Mouse (Mus musculus) midbrain, embryonic 12.5 days (tissue): ENCODE data around the gene Terf2. TPM values are rescaled to one million over a fixed set of nuclear protein-coding genes. Genes with fewer than 3 reads are reported as not detected.

Source experiments
- ATAC-seq: fragments of 200-750 bp; cut with Nextera tagmentation; 2 replicates; pipeline ENCODE4 v1.8.0; 2017; ENCODE audit warnings: low read depth, moderate TSS enrichment, moderate library complexity; ENCODE audit not compliant: low FRiP score
- H3K27ac ChIP-seq: fragments of 300-500 bp; sonication (generic); replicated peaks from 2 replicates; pipeline ENCODE4 v1.5.1; 2016; ENCODE audit warnings: mild to moderate bottlenecking
- H3K27me3 ChIP-seq: fragments of 300-500 bp; sonication (generic); 2 replicates; pipeline ENCODE4 v1.6.1; 2016; ENCODE audit warnings: mild to moderate bottlenecking
- H3K36me3 ChIP-seq: fragments of 300-500 bp; sonication (generic); 2 replicates; pipeline ENCODE4 v1.6.1; 2016
- H3K4me1 ChIP-seq: fragments of 300-500 bp; sonication (generic); 2 replicates; pipeline ENCODE4 v1.6.1; 2016
- H3K4me2 ChIP-seq: fragments of 300-500 bp; sonication (generic); replicated peaks from 2 replicates; pipeline ENCODE4 v1.6.1; 2016; ENCODE audit warnings: mild to moderate bottlenecking, moderate library complexity
- H3K4me3 ChIP-seq: fragments of 300-500 bp; sonication (generic); 2 replicates; pipeline ENCODE4 v1.5.1; 2016; ENCODE audit warnings: mild to moderate bottlenecking
- H3K9ac ChIP-seq: fragments of 300-500 bp; sonication (generic); replicated peaks from 2 replicates; pipeline ENCODE4 v1.6.1; 2016; ENCODE audit warnings: mild to moderate bottlenecking, moderate library complexity
- H3K9me3 ChIP-seq: fragments of 300-500 bp; sonication (generic); 2 replicates; pipeline ENCODE4 v1.6.1; 2016; ENCODE audit warnings: mild to moderate bottlenecking
- WGBS: fragments of 180-500 bp; shearing (Covaris S2); methylation state at CpG from one replicate; pipeline ENCODE4 v1.1.7; 2016; 5-methylcytosine and 5-hydroxymethylcytosine counted together
- polyA plus RNA-seq: library from polyadenylated mRNA; unstranded; fragments of >200 nt; fragmentation: Nextera tagmentation; extraction: Ambion mirVana; gene quantifications from 2 replicates; pipeline ENCODE4 v1.2.1, GENCODE M21; 2016

Gene Terf2
- polyA plus RNA-seq, 1 experiment from 2014 or later = 22.5 TPM

DNA sequence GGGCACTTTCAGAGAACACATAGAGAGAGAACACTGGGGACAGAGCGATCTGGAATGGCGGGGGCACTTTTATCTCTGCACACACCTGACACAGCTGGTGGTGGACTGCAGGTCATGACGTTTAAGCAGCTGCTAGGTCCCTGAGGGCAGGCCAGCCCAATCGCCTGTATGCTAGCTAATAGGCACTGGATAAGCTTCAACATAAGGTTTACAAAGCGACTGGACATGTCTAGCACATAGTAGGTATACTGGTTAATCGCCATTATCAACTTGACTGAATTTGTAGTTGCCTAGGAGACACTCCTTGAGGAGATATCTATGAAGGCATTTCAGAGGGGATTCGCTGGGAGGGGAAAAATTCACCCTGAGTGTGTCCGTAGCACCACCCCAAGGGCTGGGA, 28.0 kb upstream of the Terf2 start:
- no peak overlapping the region for H3K27ac ChIP-seq
- H3K9ac ChIP-seq = no peak overlapping the region
- H3K36me3 ChIP-seq = no peaks in the 10 kb centered on the region
- peaks cover 21% of the 10 kb centered on the region for H3K4me1 ChIP-seq
- WGBS = 68% methylated on average over 8 of the region's 8 CpGs
- no peaks in the 10 kb centered on the region for H3K9me3 ChIP-seq
- H3K4me3 ChIP-seq = no peak overlapping the region
- no peak for ATAC-seq
- no peak overlapping the region for H3K4me2 ChIP-seq
- H3K27me3 ChIP-seq = no peaks in the 10 kb centered on the region

DNA sequence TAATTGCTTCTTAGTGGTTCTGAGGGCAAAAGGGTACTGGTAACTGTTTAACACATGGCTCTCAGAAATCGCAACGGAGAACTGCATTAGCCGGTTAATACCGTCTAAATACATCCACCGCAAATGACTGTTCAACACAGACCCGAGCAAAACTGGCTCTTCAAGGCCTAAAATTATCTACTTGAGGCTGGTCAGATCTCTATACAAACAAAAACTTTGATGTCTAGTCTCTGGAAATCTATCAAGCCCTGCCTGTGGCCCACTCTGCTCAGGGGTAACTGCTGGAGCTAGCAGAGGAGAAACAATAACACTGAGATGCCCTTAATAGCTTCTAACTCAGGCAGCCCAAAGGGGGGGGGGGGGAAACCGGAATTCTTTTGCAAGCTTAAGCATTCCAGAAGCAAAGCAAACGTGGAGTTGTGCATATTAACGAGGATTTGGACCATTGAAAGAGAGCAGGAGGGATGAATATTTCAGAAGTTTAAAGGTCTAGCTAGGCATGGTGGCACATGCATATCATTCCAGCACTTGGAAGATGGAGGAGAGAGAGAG, 26.8 kb upstream of the Terf2 start:
- WGBS = 20% methylated on average over 9 of the region's 9 CpGs
- peak overlapping the region; percentile 60 for H3K27ac ChIP-seq
- H3K4me3 ChIP-seq = no peak overlapping the region
- H3K9me3 ChIP-seq = no peaks in the 10 kb centered on the region
- ATAC-seq = 0 out of 2 replicates have a peak, but pooled peaks have one; percentile 30
- peaks cover 20% of the 10 kb centered on the region for H3K4me1 ChIP-seq
- H3K36me3 ChIP-seq = no peaks in the 10 kb centered on the region
- H3K4me2 ChIP-seq = peak overlapping the region; percentile 21; the same call in 1 of the 2 replicates
- 0 out of 2 replicates have a peak overlapping the region, but pooled peaks have one; percentile 31 for H3K9ac ChIP-seq
- H3K27me3 ChIP-seq = no peaks in the 10 kb centered on the region

DNA sequence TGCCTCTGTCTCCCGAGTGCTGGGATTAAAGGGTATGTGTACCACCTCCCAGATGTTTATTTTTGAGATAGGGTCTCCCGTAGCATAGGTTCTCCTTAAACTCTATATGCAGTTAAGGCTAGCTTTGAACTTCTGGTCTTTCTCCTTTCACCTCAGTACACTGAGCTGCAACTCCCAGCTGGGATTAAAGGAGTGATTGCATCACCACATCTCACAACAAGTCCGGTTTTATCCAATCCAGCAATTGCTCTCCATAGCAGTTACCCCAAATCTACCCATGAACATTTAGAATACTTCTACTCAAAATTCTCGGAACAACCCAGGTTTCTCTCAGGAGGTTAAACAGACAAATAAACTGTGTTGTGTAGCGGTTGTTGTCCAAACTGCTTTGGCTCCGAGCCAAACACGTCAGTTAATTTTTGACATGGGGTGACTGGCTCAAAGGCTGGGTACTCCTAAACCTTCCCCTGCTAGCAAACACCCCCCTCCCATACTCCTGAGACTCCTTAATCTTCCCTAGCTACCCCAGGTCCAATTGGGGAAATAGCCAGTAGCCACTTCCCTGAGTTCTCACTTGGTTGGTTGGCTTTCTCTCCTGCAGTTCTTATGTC, 25.4 kb upstream of the Terf2 start:
- no peak overlapping the region for H3K4me3 ChIP-seq
- H3K27me3 ChIP-seq = no peaks in the 10 kb centered on the region
- H3K27ac ChIP-seq = no peak overlapping the region
- no peaks in the 10 kb centered on the region for H3K36me3 ChIP-seq
- WGBS = 93% methylated on average over 7 of the region's 7 CpGs
- H3K9me3 ChIP-seq = no peaks in the 10 kb centered on the region
- peaks cover 20% of the 10 kb centered on the region for H3K4me1 ChIP-seq
- no peak overlapping the region for H3K4me2 ChIP-seq
- no peak overlapping the region for H3K9ac ChIP-seq
- no peak for ATAC-seq

DNA sequence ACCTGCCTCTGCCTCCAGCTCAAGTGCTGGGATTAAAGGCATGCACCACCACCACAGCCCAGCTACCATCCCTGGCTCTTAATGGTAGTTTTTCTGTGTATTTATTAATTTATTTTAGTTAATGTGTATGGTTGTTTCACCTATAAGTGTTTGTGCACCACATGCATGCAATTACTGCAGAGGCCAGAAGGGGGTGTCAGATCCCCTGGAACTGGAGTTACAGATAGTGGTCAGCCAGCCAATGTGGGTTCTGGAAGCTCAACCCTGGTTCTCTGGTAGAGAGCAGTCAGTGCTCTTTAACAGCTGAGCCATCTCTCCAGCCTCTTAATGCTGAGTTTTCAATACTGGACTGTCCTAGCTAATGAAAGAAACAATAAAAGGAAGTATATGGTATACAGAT, 24.5 kb upstream of the Terf2 start:
- H3K4me2 ChIP-seq = no peak overlapping the region
- no peaks in the 10 kb centered on the region for H3K36me3 ChIP-seq
- no peak for ATAC-seq
- H3K4me3 ChIP-seq = no peak overlapping the region
- no peaks in the 10 kb centered on the region for H3K27me3 ChIP-seq
- H3K27ac ChIP-seq = no peak overlapping the region
- no peaks in the 10 kb centered on the region for H3K9me3 ChIP-seq
- H3K9ac ChIP-seq = no peak overlapping the region
- peaks cover 20% of the 10 kb centered on the region for H3K4me1 ChIP-seq

DNA sequence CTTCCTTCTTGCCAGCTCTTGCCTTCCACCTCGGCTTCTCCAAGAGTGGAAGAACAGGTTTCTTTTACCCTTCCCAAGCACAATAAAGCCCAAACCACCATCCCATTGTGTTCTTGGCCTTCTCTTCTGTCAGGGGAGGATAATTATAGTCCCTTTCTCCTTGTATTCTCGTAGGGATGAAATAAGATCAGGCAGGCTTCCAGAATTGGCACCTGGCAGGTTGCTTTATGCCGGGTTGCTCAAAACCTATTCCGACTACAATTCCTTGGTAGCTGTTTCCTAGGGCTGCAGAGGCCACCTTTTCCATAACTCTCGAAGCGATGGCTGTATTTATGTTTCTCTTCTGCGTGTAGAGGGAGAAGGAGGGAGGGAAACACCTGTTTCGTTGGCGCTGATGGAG, 23.1 kb upstream of the Terf2 start:
- ATAC-seq = no peak
- Histone ChIP-seq H3K27me3 (no peaks in the 10 kb centered on the region), H3K4me2 (no peak overlapping the region), H3K36me3 (no peaks in the 10 kb centered on the region), H3K9me3 (no peaks in the 10 kb centered on the region), H3K9ac (no peak overlapping the region), H3K4me3 (no peak overlapping the region), H3K4me1 (peaks cover 20% of the 10 kb centered on the region), H3K27ac (no peak overlapping the region)
- WGBS = 75% methylated on average over 9 of the region's 9 CpGs

DNA sequence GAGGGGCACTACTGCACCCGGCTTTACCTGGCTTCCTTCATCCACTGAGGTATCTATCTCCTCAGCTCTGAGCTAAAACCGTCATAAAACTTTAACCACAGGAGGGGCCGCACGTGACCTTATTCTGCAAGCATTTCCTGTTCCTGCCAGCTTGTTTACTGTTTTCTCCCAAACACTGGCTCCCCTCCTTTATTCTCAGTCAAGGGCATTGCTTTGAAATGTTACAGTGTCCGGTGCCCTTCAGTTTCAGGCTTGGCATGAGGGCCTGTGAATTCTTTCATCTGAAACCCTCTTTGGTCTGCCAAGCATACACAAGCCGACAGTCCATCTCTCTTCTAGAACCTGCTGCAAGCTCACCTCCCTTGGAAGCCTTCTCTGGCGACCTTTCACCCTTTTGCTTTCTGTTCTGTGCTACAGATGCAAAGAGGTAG, 22.5 kb upstream of the Terf2 start:
- ATAC-seq = no peak
- 63% methylated on average over 7 of the region's 7 CpGs for WGBS
- no peak overlapping the region for H3K9ac ChIP-seq
- H3K4me1 ChIP-seq = peaks cover 15% of the 10 kb centered on the region
- H3K9me3 ChIP-seq = no peaks in the 10 kb centered on the region
- no peaks in the 10 kb centered on the region for H3K27me3 ChIP-seq
- H3K4me3 ChIP-seq = no peak overlapping the region
- H3K27ac ChIP-seq = no peak overlapping the region
- no peaks in the 10 kb centered on the region for H3K36me3 ChIP-seq
- H3K4me2 ChIP-seq = no peak overlapping the region

DNA sequence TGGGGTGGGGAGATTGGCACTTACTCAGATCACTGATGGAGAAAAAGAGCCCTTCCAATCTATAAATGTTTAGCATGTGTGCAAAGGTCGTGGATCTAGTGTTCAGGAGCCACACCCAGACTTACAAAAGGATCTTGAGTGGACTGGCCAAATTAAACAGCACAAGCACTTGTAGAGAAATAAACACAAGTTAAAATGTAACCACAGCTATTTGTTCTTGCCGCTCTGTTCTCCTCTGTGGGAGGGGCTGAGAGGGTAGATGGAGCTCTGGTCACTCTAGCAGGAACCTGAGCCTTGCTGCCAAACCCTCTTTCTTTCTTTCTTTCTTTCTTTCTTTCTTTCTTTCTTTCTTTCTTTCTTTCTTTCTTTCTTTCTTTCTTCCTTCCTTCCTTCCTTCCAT, 20.7 kb upstream of the Terf2 start:
- no peak for ATAC-seq
- Histone ChIP-seq H3K4me1 (0 out of 2 replicates have a peak, but pooled peaks cover 2% of the 10 kb centered on the region), H3K9ac (no peak overlapping the region), H3K27ac (no peak overlapping the region), H3K9me3 (no peaks in the 10 kb centered on the region), H3K36me3 (no peaks in the 10 kb centered on the region), H3K27me3 (no peaks in the 10 kb centered on the region), H3K4me3 (no peak overlapping the region), H3K4me2 (no peak overlapping the region)
- WGBS = 40% methylated on average over 2 of the region's 2 CpGs

DNA sequence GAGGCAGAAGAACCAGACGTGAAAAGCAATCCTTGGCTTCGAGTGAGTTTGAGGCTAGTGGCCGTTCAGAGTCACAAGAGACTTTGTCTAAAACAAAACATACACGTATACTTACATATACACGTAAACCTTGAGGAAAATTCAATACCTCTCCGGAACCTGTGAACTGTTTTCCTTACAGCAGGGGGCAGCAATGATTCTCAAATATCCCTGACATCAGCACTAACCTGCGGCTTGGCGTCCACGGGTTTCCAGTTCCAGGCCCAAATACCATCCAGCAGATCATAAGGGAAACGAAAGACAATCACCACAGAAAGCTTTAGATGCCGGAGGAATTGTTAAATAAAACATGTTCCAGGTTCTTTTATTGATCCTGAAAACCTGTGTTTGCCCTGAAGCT, 19.7 kb upstream of the Terf2 start:
- H3K27me3 ChIP-seq = no peaks in the 10 kb centered on the region
- H3K9ac ChIP-seq = no peak overlapping the region
- ATAC-seq = no peak

DNA sequence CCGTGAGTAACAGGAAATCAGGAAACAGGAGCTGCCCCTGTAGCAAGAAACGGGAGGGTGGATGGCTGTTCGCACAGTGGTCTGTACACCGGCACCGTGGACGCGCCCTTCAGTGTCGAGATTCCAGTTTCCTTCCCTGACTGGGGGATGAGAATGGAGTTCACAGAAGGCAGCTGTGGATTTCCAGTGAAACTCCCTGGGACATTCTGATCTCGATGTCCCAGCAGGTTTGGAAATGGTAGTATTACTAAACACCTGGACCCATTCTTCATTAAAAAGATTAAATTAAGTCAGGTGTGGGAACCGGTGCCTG, 18.6 kb upstream of the Terf2 start:
- Histone ChIP-seq H3K9ac (no peak overlapping the region), H3K27ac (no peak overlapping the region), H3K27me3 (no peaks in the 10 kb centered on the region), H3K9me3 (no peaks in the 10 kb centered on the region), H3K36me3 (no peaks in the 10 kb centered on the region), H3K4me1 (0 out of 2 replicates have a peak, but pooled peaks cover 2% of the 10 kb centered on the region), H3K4me3 (no peak overlapping the region), H3K4me2 (no peak overlapping the region)
- 87% methylated on average over 10 of the region's 10 CpGs for WGBS
- ATAC-seq = no peak

More for the DNA sequence above, 19.7 kb upstream of the Terf2 start:
- Histone ChIP-seq H3K27ac (no peak overlapping the region), H3K4me1 (0 out of 2 replicates have a peak, but pooled peaks cover 2% of the 10 kb centered on the region), H3K4me2 (no peak overlapping the region), H3K36me3 (no peaks in the 10 kb centered on the region), H3K9me3 (no peaks in the 10 kb centered on the region), H3K4me3 (no peak overlapping the region)
- WGBS = 14% methylated on average over 11 of the region's 11 CpGs

DNA sequence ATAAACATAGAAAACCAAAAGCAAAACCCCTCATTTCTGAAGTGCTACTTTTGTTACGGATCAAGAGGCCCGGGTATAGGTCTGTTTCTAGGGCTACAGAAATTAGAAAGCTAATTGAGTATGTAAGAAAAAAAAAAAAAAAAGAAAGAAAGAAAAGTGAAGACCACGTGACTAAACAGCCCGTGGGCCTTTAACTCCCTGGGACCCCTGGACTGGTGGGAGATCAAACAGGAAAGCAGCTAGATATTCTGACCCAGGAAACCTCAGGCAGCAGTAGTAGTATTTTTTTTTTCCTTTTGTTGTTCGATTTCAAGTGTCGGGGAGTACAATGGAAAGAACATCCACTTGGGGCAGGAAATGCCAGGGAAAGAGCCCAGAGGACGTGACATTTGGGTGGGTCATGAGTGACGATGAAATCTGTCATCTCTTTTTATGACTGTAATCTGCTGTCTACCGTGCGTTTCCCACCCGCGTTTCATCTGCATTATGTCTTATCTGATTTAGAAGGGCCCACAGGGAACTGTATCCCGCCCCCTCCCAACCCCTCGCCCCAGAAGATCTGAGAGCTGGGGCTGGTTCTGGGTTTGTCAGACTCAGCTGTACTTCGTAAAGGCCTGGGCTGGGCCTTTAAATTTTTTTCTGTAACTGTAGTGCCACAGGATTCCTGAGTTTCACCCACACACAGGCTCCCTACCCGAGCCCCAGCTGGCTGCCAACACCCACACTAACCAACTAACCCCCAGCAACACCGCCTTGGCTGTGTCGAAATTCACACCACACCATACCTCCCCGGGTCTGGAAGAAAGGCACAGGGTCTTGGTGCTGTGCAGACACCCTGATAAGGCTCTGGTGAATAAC, 18.0 kb upstream of the Terf2 start:
- Histone ChIP-seq H3K4me2 (no peak overlapping the region), H3K9me3 (no peaks in the 10 kb centered on the region), H3K9ac (no peak overlapping the region), H3K4me3 (no peak overlapping the region), H3K27me3 (no peaks in the 10 kb centered on the region), H3K4me1 (0 out of 2 replicates have a peak, but pooled peaks cover 2% of the 10 kb centered on the region), H3K36me3 (no peaks in the 10 kb centered on the region), H3K27ac (no peak overlapping the region)
- ATAC-seq = no peak
- WGBS = 72% methylated on average over 19 of the region's 19 CpGs

DNA sequence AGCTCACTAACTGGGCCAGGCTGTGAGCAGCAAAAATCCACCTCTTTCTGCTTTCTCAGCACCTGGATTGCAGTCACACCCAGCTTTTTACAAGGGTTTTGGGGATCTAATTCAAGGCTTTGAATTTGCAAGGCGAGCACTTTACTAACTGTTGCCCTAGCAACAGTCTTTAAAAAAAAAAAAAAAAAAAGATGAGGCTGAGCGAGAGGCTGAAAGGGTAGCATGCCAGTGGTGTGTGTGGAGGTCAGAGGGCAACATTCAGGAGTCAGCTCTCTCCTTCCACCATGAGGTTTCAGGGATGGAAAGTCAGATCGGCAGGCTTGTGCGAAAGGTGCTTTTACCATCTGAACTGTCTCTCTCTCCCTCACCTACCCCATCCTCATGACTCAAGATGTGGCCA, 16.9 kb upstream of the Terf2 start:
- H3K9me3 ChIP-seq = no peaks in the 10 kb centered on the region
- no peak overlapping the region for H3K27ac ChIP-seq
- no peak overlapping the region for H3K4me3 ChIP-seq
- no peak overlapping the region for H3K9ac ChIP-seq
- WGBS = 37% methylated on average over 4 of the region's 4 CpGs
- H3K4me1 ChIP-seq = 0 out of 2 replicates have a peak, but pooled peaks cover 2% of the 10 kb centered on the region
- H3K36me3 ChIP-seq = no peaks in the 10 kb centered on the region
- no peaks in the 10 kb centered on the region for H3K27me3 ChIP-seq
- ATAC-seq = no peak
- no peak overlapping the region for H3K4me2 ChIP-seq

DNA sequence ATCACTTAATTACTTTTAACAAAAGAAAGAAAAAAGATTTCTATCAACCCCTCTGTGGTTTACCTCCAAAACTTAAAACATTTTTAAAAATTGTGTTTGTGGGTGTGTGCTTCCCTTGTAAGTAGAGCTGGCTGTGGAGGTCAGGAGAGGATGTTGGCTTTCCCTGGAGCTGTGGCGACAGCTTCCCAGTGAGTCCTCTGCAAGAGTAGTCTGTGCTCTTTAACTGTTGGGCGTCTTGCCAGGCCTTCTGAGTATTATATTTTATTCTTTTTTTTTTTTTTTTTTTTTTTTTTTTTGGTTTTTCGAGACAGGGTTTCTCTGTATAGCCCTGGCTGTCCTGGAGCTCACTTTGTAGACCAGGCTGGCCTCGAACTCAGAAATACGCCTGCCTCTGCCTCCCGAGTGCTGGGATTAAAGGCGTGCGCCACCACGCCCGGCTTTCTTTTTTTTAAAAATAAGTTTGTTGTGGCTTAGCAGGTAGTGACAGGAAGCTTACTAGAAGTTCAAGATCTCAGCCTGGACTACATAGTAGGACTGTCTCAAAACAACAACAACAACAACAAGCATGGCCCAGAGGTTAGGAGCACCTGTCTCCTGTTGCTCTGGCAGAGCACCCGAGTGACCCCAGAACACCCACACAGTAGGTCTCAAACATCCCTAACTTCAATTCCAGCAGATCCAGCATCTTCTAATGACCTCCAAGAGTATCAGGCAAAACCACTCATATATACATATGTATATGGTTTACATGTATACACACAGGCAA, 15.2 kb upstream of the Terf2 start:
- WGBS = 91% methylated on average over 10 of the region's 11 CpGs
- no peak for ATAC-seq

More for the DNA sequence above, 15.2 kb upstream of the Terf2 start:
- Histone ChIP-seq H3K36me3 (no peaks in the 10 kb centered on the region), H3K27ac (no peak overlapping the region), H3K4me1 (0 out of 2 replicates have a peak, but pooled peaks cover 2% of the 10 kb centered on the region), H3K4me3 (no peak overlapping the region), H3K9ac (no peak overlapping the region), H3K4me2 (no peak overlapping the region), H3K27me3 (no peaks in the 10 kb centered on the region), H3K9me3 (no peaks in the 10 kb centered on the region)
